Mouse (Mus musculus): ENCODE data around the gene Gm37240. TPM values are rescaled to one million over a fixed set of nuclear protein-coding genes. Genes with fewer than 3 reads are reported as not detected.
A peak's percentile ranks its signal among the peaks of the same experiment; 100 is the strongest.

The Gm37240 gene
- polyA plus RNA-seq, 1 experiment from 2014 or later, result 18.1 TPM

GRCm38 (mm10) chr3:85162430-85162829 is 724.9 kb downstream of the Gm37240 start:
- Histone ChIP-seq H3K4me2 (replicated peaks; ENCODE audit: low read depth) (no peak overlapping the region), H3K4me3 (ENCODE audit: low read depth, low read length) (no peak overlapping the region), H3K9ac (ENCODE audit: low read length) (no peak overlapping the region), H3K36me3 (ENCODE audit: control insufficient read depth, insufficient read depth, low read length) (no peaks in the 10 kb centered on the region), H3K9me3 (ENCODE audit: control insufficient read depth, low read length) (no peaks in the 10 kb centered on the region), H3K27ac (replicated peaks) (no peak overlapping the region), H3K4me1 (replicated peaks; ENCODE audit: control insufficient read depth, insufficient read depth) (no peaks in the 10 kb centered on the region), H3K27me3 (ENCODE audit: control insufficient read depth, insufficient read depth, low read length) (no peaks in the 10 kb centered on the region)
- no peak for TF ChIP-seq EP300 (optimal IDR thresholded peaks at IDR 0.05)
- no peak for TF ChIP-seq CTCF (IDR thresholded peaks at IDR 0.05; ENCODE audit: low read depth)
- DNase-seq (ENCODE audit: low spot score) (no peak), ATAC-seq (ENCODE audit: low FRiP score, low TSS enrichment) (no peak)
- 93% methylated on average over 3 of the region's 3 CpGs for WGBS

- Histone ChIP-seq H3K27me3 (ENCODE audit: control insufficient read depth, insufficient read depth, low read length) (no peaks in the 10 kb centered on the region), H3K9ac (ENCODE audit: low read length) (no peak overlapping the region), H3K4me3 (ENCODE audit: low read depth, low read length) (no peak overlapping the region), H3K9me3 (ENCODE audit: control insufficient read depth, low read length) (no peaks in the 10 kb centered on the region), H3K27ac (replicated peaks) (no peak overlapping the region), H3K4me2 (replicated peaks; ENCODE audit: low read depth) (no peak overlapping the region), H3K4me1 (replicated peaks; ENCODE audit: control insufficient read depth, insufficient read depth) (no peaks in the 10 kb centered on the region), H3K36me3 (ENCODE audit: control insufficient read depth, insufficient read depth, low read length) (no peaks in the 10 kb centered on the region)
- 53% methylated on average over 10 of the region's 10 CpGs for WGBS
- ATAC-seq (ENCODE audit: low FRiP score, low TSS enrichment) (no peak), DNase-seq (ENCODE audit: low spot score) (no peak)
- TF ChIP-seq CTCF (IDR thresholded peaks at IDR 0.05; ENCODE audit: low read depth) (no peak), EP300 (optimal IDR thresholded peaks at IDR 0.05) (no peak)
Observed at GRCm38 (mm10) chr3:85160816-85161215, 726.5 kb downstream of the Gm37240 start.

GRCm38 (mm10) chr3:85159631-85160030 is 727.7 kb downstream of the Gm37240 start:
- no peak overlapping the region for H3K9ac ChIP-seq (ENCODE audit: low read length)
- no peak overlapping the region for H3K4me3 ChIP-seq (ENCODE audit: low read depth, low read length)
- 57% methylated on average over 6 of the region's 6 CpGs for WGBS
- no peaks in the 10 kb centered on the region for H3K27me3 ChIP-seq (ENCODE audit: control insufficient read depth, insufficient read depth, low read length)
- no peaks in the 10 kb centered on the region for H3K9me3 ChIP-seq (ENCODE audit: control insufficient read depth, low read length)
- no peak overlapping the region for H3K27ac ChIP-seq (replicated peaks)
- no peaks in the 10 kb centered on the region for H3K36me3 ChIP-seq (ENCODE audit: control insufficient read depth, insufficient read depth, low read length)
- DNase-seq (ENCODE audit: low spot score) (no peak), ATAC-seq (ENCODE audit: low FRiP score, low TSS enrichment) (no peak)
- TF ChIP-seq CTCF (IDR thresholded peaks at IDR 0.05; ENCODE audit: low read depth), result no peak
- TF ChIP-seq EP300 (optimal IDR thresholded peaks at IDR 0.05), result no peak
- no peak overlapping the region for H3K4me2 ChIP-seq (replicated peaks; ENCODE audit: low read depth)
- no peaks in the 10 kb centered on the region for H3K4me1 ChIP-seq (replicated peaks; ENCODE audit: control insufficient read depth, insufficient read depth)

- TF ChIP-seq EP300 (optimal IDR thresholded peaks at IDR 0.05) (no peak), CTCF (IDR thresholded peaks at IDR 0.05; ENCODE audit: low read depth) (no peak)
- H3K27ac ChIP-seq (replicated peaks), result no peak overlapping the region
- no peaks in the 10 kb centered on the region for H3K27me3 ChIP-seq (ENCODE audit: control insufficient read depth, insufficient read depth, low read length)
- no peaks in the 10 kb centered on the region for H3K9me3 ChIP-seq (ENCODE audit: control insufficient read depth, low read length)
- no peak overlapping the region for H3K9ac ChIP-seq (ENCODE audit: low read length)
- H3K4me2 ChIP-seq (replicated peaks; ENCODE audit: low read depth), result no peak overlapping the region
- no peak overlapping the region for H3K4me3 ChIP-seq (ENCODE audit: low read depth, low read length)
- 69% methylated on average over 4 of the region's 4 CpGs for WGBS
- no peak for DNase-seq (ENCODE audit: low spot score)
- no peak for ATAC-seq (ENCODE audit: low FRiP score, low TSS enrichment)
- no peaks in the 10 kb centered on the region for H3K36me3 ChIP-seq (ENCODE audit: control insufficient read depth, insufficient read depth, low read length)
- no peaks in the 10 kb centered on the region for H3K4me1 ChIP-seq (replicated peaks; ENCODE audit: control insufficient read depth, insufficient read depth)
Observed at GRCm38 (mm10) chr3:85148816-85149215, 738.5 kb downstream of the Gm37240 start.

- no peaks in the 10 kb centered on the region for H3K27me3 ChIP-seq (ENCODE audit: control insufficient read depth, insufficient read depth, low read length)
- no peaks in the 10 kb centered on the region for H3K4me1 ChIP-seq (replicated peaks; ENCODE audit: control insufficient read depth, insufficient read depth)
- H3K4me2 ChIP-seq (replicated peaks; ENCODE audit: low read depth), result no peak overlapping the region
- H3K9ac ChIP-seq (ENCODE audit: low read length), result no peak overlapping the region
- no peaks in the 10 kb centered on the region for H3K9me3 ChIP-seq (ENCODE audit: control insufficient read depth, low read length)
- H3K4me3 ChIP-seq (ENCODE audit: low read depth, low read length), result no peak overlapping the region
- DNase-seq (ENCODE audit: low spot score) (no peak), ATAC-seq (ENCODE audit: low FRiP score, low TSS enrichment) (no peak)
- no peaks in the 10 kb centered on the region for H3K36me3 ChIP-seq (ENCODE audit: control insufficient read depth, insufficient read depth, low read length)
- H3K27ac ChIP-seq (replicated peaks), result no peak overlapping the region
- TF ChIP-seq CTCF (IDR thresholded peaks at IDR 0.05; ENCODE audit: low read depth), result no peak
- TF ChIP-seq EP300 (optimal IDR thresholded peaks at IDR 0.05), result no peak
- 81% methylated on average over 6 of the region's 6 CpGs for WGBS
Observed at GRCm38 (mm10) chr3:85148038-85148550, 739.2 kb downstream of the Gm37240 start.

- no peak overlapping the region for H3K9ac ChIP-seq (ENCODE audit: low read length)
- TF ChIP-seq EP300 (optimal IDR thresholded peaks at IDR 0.05), result no peak
- TF ChIP-seq CTCF (IDR thresholded peaks at IDR 0.05; ENCODE audit: low read depth), result no peak
- no peak overlapping the region for H3K4me2 ChIP-seq (replicated peaks; ENCODE audit: low read depth)
- H3K27me3 ChIP-seq (ENCODE audit: control insufficient read depth, insufficient read depth, low read length), result no peaks in the 10 kb centered on the region
- H3K36me3 ChIP-seq (ENCODE audit: control insufficient read depth, insufficient read depth, low read length), result no peaks in the 10 kb centered on the region
- 21% methylated on average over 7 of the region's 7 CpGs for WGBS
- H3K9me3 ChIP-seq (ENCODE audit: control insufficient read depth, low read length), result no peaks in the 10 kb centered on the region
- ATAC-seq (ENCODE audit: low FRiP score, low TSS enrichment) (no peak), DNase-seq (ENCODE audit: low spot score) (peak; percentile 26)
- H3K4me1 ChIP-seq (replicated peaks; ENCODE audit: control insufficient read depth, insufficient read depth), result no peaks in the 10 kb centered on the region
- no peak overlapping the region for H3K4me3 ChIP-seq (ENCODE audit: low read depth, low read length)
- H3K27ac ChIP-seq (replicated peaks), result no peak overlapping the region
Observed at GRCm38 (mm10) chr3:85145568-85145967, 741.8 kb downstream of the Gm37240 start.
